8 mouse cellular contexts compared by ENCODE assay signal in the genomic region with DNA sequence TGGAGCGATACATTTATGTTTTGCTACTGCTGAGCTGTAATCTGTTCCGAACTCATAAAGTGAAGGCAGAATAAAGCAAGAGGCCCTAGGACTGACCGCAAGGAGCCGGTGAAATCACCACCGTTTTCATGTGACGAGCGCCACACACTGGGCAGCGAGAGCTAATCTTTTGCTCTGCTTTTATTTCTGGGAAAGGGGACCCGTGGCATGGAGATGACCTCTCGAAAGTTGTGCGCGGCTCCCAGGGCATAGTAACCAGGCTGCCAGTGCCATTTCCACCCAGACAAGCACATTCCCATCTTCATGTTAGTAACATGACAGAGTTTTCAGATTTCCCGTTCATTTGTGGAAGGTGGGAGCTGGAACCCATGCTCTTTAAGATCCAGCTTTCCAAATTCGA. TPM values are rescaled to one million over a fixed set of nuclear protein-coding genes. Genes with fewer than 3 reads are reported as not detected.
DNase-seq lines count a peak whose midpoint lies in the region; ATAC-seq and TF ChIP-seq lines count a peak whose summit lies in the region.

No protein-coding gene starts in this region.

- no peak overlapping the region for H3K4me3 ChIP-seq in ES-Bruce4 (ENCODE audit: low read depth, low read length)
- H3K4me3 ChIP-seq in bone marrow, adult 2 months (replicated peaks; ENCODE audit: control insufficient read depth, low read depth, low read length): no peak overlapping the region
- peak overlapping the region; percentile 23 for H3K4me3 ChIP-seq in embryonic facial prominence, embryonic 13.5 days
- peak overlapping the region; percentile 29 for H3K4me3 ChIP-seq in heart, embryonic 12.5 days
- H3K4me3 ChIP-seq in kidney, embryonic 15.5 days (replicated peaks): peak overlapping the region; percentile 24
- peak overlapping the region; percentile 15; the same call in 1 of the 2 replicates for H3K4me3 ChIP-seq in lung, embryonic 14.5 days (ENCODE audit: low read depth, low read length)
- 0 out of 2 replicates have a peak overlapping the region, but pooled peaks have one; percentile 6 for H3K4me3 ChIP-seq in neural tube, embryonic 13.5 days

- no peaks in the 10 kb centered on the region for H3K27me3 ChIP-seq in ES-Bruce4 (ENCODE audit: control insufficient read depth, insufficient read depth, low read length, poor library complexity, severe bottlenecking)
- no peaks in the 10 kb centered on the region; the same call in 1 of the 2 replicates for H3K27me3 ChIP-seq in embryonic facial prominence, embryonic 13.5 days
- no peaks in the 10 kb centered on the region; the same call in 1 of the 2 replicates for H3K27me3 ChIP-seq in heart, embryonic 12.5 days (replicated peaks)
- H3K27me3 ChIP-seq in kidney, embryonic 15.5 days: 0 out of 2 replicates have a peak, but pooled peaks cover 3% of the 10 kb centered on the region
- no peaks in the 10 kb centered on the region for H3K27me3 ChIP-seq in lung, embryonic 14.5 days (ENCODE audit: insufficient read depth, low read length)
- 0 out of 2 replicates have a peak, but pooled peaks cover 3% of the 10 kb centered on the region for H3K27me3 ChIP-seq in neural tube, embryonic 13.5 days

- no peak for TF ChIP-seq EP300 in ES-Bruce4 (IDR thresholded peaks at IDR 0.05; ENCODE audit: insufficient read depth, low read depth, low read length)

- no peaks in the 10 kb centered on the region for H3K9me3 ChIP-seq in ES-Bruce4 (replicated peaks; ENCODE audit: control insufficient read depth, insufficient read depth, low read length, poor library complexity, severe bottlenecking)
- no peaks in the 10 kb centered on the region for H3K9me3 ChIP-seq in embryonic facial prominence, embryonic 13.5 days
- no peaks in the 10 kb centered on the region for H3K9me3 ChIP-seq in heart, embryonic 12.5 days (replicated peaks)
- no peaks in the 10 kb centered on the region for H3K9me3 ChIP-seq in kidney, embryonic 15.5 days (replicated peaks)
- no peaks in the 10 kb centered on the region for H3K9me3 ChIP-seq in lung, embryonic 14.5 days (ENCODE audit: low read depth, low read length)
- no peaks in the 10 kb centered on the region for H3K9me3 ChIP-seq in neural tube, embryonic 13.5 days

- peaks cover 5% of the 10 kb centered on the region for H3K4me1 ChIP-seq in ES-Bruce4 (ENCODE audit: control insufficient read depth, insufficient read depth, low read length)
- no peaks in the 10 kb centered on the region for H3K4me1 ChIP-seq in bone marrow, adult 2 months (ENCODE audit: control insufficient read depth, insufficient read depth, low read length)
- H3K4me1 ChIP-seq in embryonic facial prominence, embryonic 13.5 days: peaks cover 29% of the 10 kb centered on the region
- peaks cover 28% of the 10 kb centered on the region for H3K4me1 ChIP-seq in heart, embryonic 12.5 days (replicated peaks)
- peaks cover 35% of the 10 kb centered on the region for H3K4me1 ChIP-seq in kidney, embryonic 15.5 days
- H3K4me1 ChIP-seq in lung, embryonic 14.5 days (ENCODE audit: insufficient read depth): peaks cover 12% of the 10 kb centered on the region
- peaks cover 27% of the 10 kb centered on the region for H3K4me1 ChIP-seq in neural tube, embryonic 13.5 days (replicated peaks)

- no peaks in the 10 kb centered on the region for H3K36me3 ChIP-seq in ES-Bruce4 (ENCODE audit: control insufficient read depth, insufficient read depth, low read length, poor library complexity, severe bottlenecking)
- H3K36me3 ChIP-seq in embryonic facial prominence, embryonic 13.5 days: no peaks in the 10 kb centered on the region
- no peaks in the 10 kb centered on the region for H3K36me3 ChIP-seq in heart, embryonic 12.5 days
- no peaks in the 10 kb centered on the region for H3K36me3 ChIP-seq in kidney, embryonic 15.5 days
- H3K36me3 ChIP-seq in lung, embryonic 14.5 days (ENCODE audit: insufficient read depth): no peaks in the 10 kb centered on the region
- H3K36me3 ChIP-seq in neural tube, embryonic 13.5 days: no peaks in the 10 kb centered on the region

- ATAC-seq in embryonic facial prominence, embryonic 13.5 days (ENCODE audit: insufficient number of reproducible peaks, insufficient read depth, low FRiP score, low TSS enrichment, low read depth): no peak; the same call in 1 of the 2 replicates
- peak; percentile 63 for ATAC-seq in heart, embryonic 12.5 days (ENCODE audit: insufficient number of reproducible peaks, low FRiP score)
- ATAC-seq in kidney, embryonic 15.5 days (replicated peaks; ENCODE audit: low FRiP score): 0 out of 2 replicates have a peak, but pooled peaks have one; percentile 54
- peak; percentile 62 for ATAC-seq in lung, embryonic 14.5 days (ENCODE audit: insufficient read depth)
- ATAC-seq in neural tube, embryonic 13.5 days (ENCODE audit: low read depth): peak; percentile 21; the same call in 1 of the 2 replicates

- H3K9ac ChIP-seq in ES-Bruce4 (ENCODE audit: low read depth, poor library complexity, severe bottlenecking): 0 out of 2 replicates have a peak overlapping the region, but pooled peaks have one; percentile 5
- 0 out of 2 replicates have a peak overlapping the region, but pooled peaks have one; percentile 32 for H3K9ac ChIP-seq in embryonic facial prominence, embryonic 13.5 days
- H3K9ac ChIP-seq in heart, embryonic 12.5 days: peak overlapping the region; percentile 60
- H3K9ac ChIP-seq in kidney, embryonic 15.5 days: no peak overlapping the region
- H3K9ac ChIP-seq in lung, embryonic 14.5 days: no peak overlapping the region
- H3K9ac ChIP-seq in neural tube, embryonic 13.5 days: peak overlapping the region; percentile 34; the same call in 1 of the 2 replicates

- TF ChIP-seq POLR2A in ES-Bruce4 (IDR thresholded peaks at IDR 0.05; ENCODE audit: insufficient read depth, low read length): no peak
- no peak for TF ChIP-seq POLR2A in bone marrow, adult 2 months (IDR thresholded peaks at IDR 0.05; ENCODE audit: borderline replicate concordance, control insufficient read depth, low read depth, low read length)

- no peak overlapping the region for H3K27ac ChIP-seq in ES-Bruce4 (ENCODE audit: insufficient read depth, low read length)
- H3K27ac ChIP-seq in bone marrow, adult 2 months (ENCODE audit: control insufficient read depth, insufficient read depth, low read depth, low read length, poor library complexity): no peak overlapping the region
- no peak overlapping the region for H3K27ac ChIP-seq in embryonic facial prominence, embryonic 13.5 days
- peak overlapping the region; percentile 54; the same call in 1 of the 2 replicates for H3K27ac ChIP-seq in heart, embryonic 12.5 days (ENCODE audit: poor library complexity, severe bottlenecking)
- peak overlapping the region; percentile 15; the same call in 1 of the 2 replicates for H3K27ac ChIP-seq in kidney, embryonic 15.5 days
- H3K27ac ChIP-seq in lung, embryonic 14.5 days (ENCODE audit: low read depth): peak overlapping the region; percentile 74
- H3K27ac ChIP-seq in neural tube, embryonic 13.5 days (replicated peaks): 0 out of 2 replicates have a peak overlapping the region, but pooled peaks have one; percentile 14

- WGBS in bone marrow, adult 2 months: 9% methylated on average over 14 of the region's 14 CpGs
- WGBS in embryonic facial prominence, embryonic 13.5 days: 16% methylated on average over 14 of the region's 14 CpGs
- WGBS in heart, embryonic 12.5 days: 9% methylated on average over 14 of the region's 14 CpGs
- WGBS in kidney, embryonic 15.5 days: 9% methylated on average over 14 of the region's 14 CpGs
- WGBS in lung, embryonic 14.5 days: 11% methylated on average over 14 of the region's 14 CpGs
- WGBS in neural tube, embryonic 13.5 days: 15% methylated on average over 14 of the region's 14 CpGs

- peak; percentile 85 for DNase-seq in lung, embryonic 14.5 days
- peak; percentile 53 for DNase-seq in thymus, postnatal 4 days

- peak overlapping the region; percentile 55 for H3K4me2 ChIP-seq in embryonic facial prominence, embryonic 13.5 days
- peak overlapping the region; percentile 69 for H3K4me2 ChIP-seq in heart, embryonic 12.5 days
- peak overlapping the region; percentile 58 for H3K4me2 ChIP-seq in kidney, embryonic 15.5 days
- peak overlapping the region; percentile 62 for H3K4me2 ChIP-seq in lung, embryonic 14.5 days
- peak overlapping the region; percentile 42 for H3K4me2 ChIP-seq in neural tube, embryonic 13.5 days

- TF ChIP-seq CTCF in ES-Bruce4 (IDR thresholded peaks at IDR 0.05; ENCODE audit: low read depth, low read length): peak; percentile 74
- peak; percentile 49; the same call in 1 of the 2 replicates for TF ChIP-seq CTCF in bone marrow, adult 2 months (IDR thresholded peaks at IDR 0.05; ENCODE audit: control insufficient read depth, insufficient read depth, low read length)
- TF ChIP-seq CTCF in lung, embryonic 14.5 days (IDR thresholded peaks at IDR 0.05; ENCODE audit: low read depth): peak; percentile 69

RNA-seq across cellular contexts. Expression of a gene that starts 13.5 kb away (rescaled TPM):
- not detected in 2 replicates for polyA plus RNA-seq in ES-Bruce4 (2011; ENCODE audit: insufficient read depth, insufficient read length, low read depth, missing spikeins)
- not detected in 2 replicates for polyA plus RNA-seq in bone marrow, adult 2 months (2011; ENCODE audit: insufficient read depth, insufficient read length, low replicate concordance, missing spikeins)
- polyA plus RNA-seq in embryonic facial prominence, embryonic 13.5 days (2015; fragmentation: Nextera tagmentation; extraction: Ambion mirVana): 0.31 TPM in 1 of 2 replicates, not detected in the other
- 0.72 and 1.5 TPM in 2 replicates for polyA plus RNA-seq in heart, embryonic 12.5 days (2016; fragmentation: Nextera tagmentation; extraction: Ambion mirVana)
- polyA plus RNA-seq in kidney, embryonic 15.5 days (2015; fragmentation: Nextera tagmentation; extraction: Ambion mirVana): 0.47 and 0.98 TPM in 2 replicates
- 0.14 and 0.33 TPM in 2 replicates for polyA plus RNA-seq in lung, embryonic 14.5 days (2014; fragmentation: Nextera tagmentation; extraction: Ambion mirVana)
- 0.65 and 1.1 TPM in 2 replicates for polyA plus RNA-seq in neural tube, embryonic 13.5 days (2015; fragmentation: Nextera tagmentation; extraction: Ambion mirVana)

RNA-seq across cellular contexts. Expression of a gene that starts 17.3 kb away (rescaled TPM):
- 2.6 and 3.3 TPM in 2 replicates for polyA plus RNA-seq in ES-Bruce4 (2011; ENCODE audit: insufficient read depth, insufficient read length, low read depth, missing spikeins)
- polyA plus RNA-seq in bone marrow, adult 2 months (2011; ENCODE audit: insufficient read depth, insufficient read length, low replicate concordance, missing spikeins): 0.52 and 0.57 TPM in 2 replicates
- 8.3 and 8.4 TPM in 2 replicates for polyA plus RNA-seq in embryonic facial prominence, embryonic 13.5 days (2015; fragmentation: Nextera tagmentation; extraction: Ambion mirVana)
- polyA plus RNA-seq in heart, embryonic 12.5 days (2016; fragmentation: Nextera tagmentation; extraction: Ambion mirVana): 6.1 and 6.7 TPM in 2 replicates
- polyA plus RNA-seq in kidney, embryonic 15.5 days (2015; fragmentation: Nextera tagmentation; extraction: Ambion mirVana): 8.2 and 9.2 TPM in 2 replicates
- 9.0 and 9.4 TPM in 2 replicates for polyA plus RNA-seq in lung, embryonic 14.5 days (2014; fragmentation: Nextera tagmentation; extraction: Ambion mirVana)
- 7.9 TPM in 2 replicates for polyA plus RNA-seq in neural tube, embryonic 13.5 days (2015; fragmentation: Nextera tagmentation; extraction: Ambion mirVana)

RNA-seq across cellular contexts. Expression of a gene that starts 26.1 kb away (rescaled TPM):
- 0.87 and 1.2 TPM in 2 replicates for polyA plus RNA-seq in ES-Bruce4 (2011; ENCODE audit: insufficient read depth, insufficient read length, low read depth, missing spikeins)
- polyA plus RNA-seq in bone marrow, adult 2 months (2011; ENCODE audit: insufficient read depth, insufficient read length, low replicate concordance, missing spikeins): 1.1 and 1.4 TPM in 2 replicates
- polyA plus RNA-seq in embryonic facial prominence, embryonic 13.5 days (2015; fragmentation: Nextera tagmentation; extraction: Ambion mirVana): 8.7 and 10.5 TPM in 2 replicates
- 9.7 and 10.7 TPM in 2 replicates for polyA plus RNA-seq in heart, embryonic 12.5 days (2016; fragmentation: Nextera tagmentation; extraction: Ambion mirVana)
- 11.8 and 12.3 TPM in 2 replicates for polyA plus RNA-seq in kidney, embryonic 15.5 days (2015; fragmentation: Nextera tagmentation; extraction: Ambion mirVana)
- polyA plus RNA-seq in lung, embryonic 14.5 days (2014; fragmentation: Nextera tagmentation; extraction: Ambion mirVana): 10.1 and 13.1 TPM in 2 replicates
- polyA plus RNA-seq in neural tube, embryonic 13.5 days (2015; fragmentation: Nextera tagmentation; extraction: Ambion mirVana): 16.0 and 16.6 TPM in 2 replicates

Comparison
In these comparisons a context has a peak if more than half of its experiments do, and no peak if none do; other contexts are left out.
1. H3K27ac ChIP-seq: peak in heart, embryonic 12.5 days (single experiment), kidney, embryonic 15.5 days (single experiment), lung, embryonic 14.5 days (single experiment) and neural tube, embryonic 13.5 days (single experiment); none in ES-Bruce4 (single experiment), bone marrow, adult 2 months (single experiment) and embryonic facial prominence, embryonic 13.5 days (single experiment).
2. H3K4me3 ChIP-seq: peak in embryonic facial prominence, embryonic 13.5 days (single experiment), heart, embryonic 12.5 days (single experiment), kidney, embryonic 15.5 days (single experiment), lung, embryonic 14.5 days (single experiment) and neural tube, embryonic 13.5 days (single experiment); none in ES-Bruce4 (single experiment) and bone marrow, adult 2 months (single experiment).
3. H3K9ac ChIP-seq: peak in ES-Bruce4 (single experiment), embryonic facial prominence, embryonic 13.5 days (single experiment), heart, embryonic 12.5 days (single experiment) and neural tube, embryonic 13.5 days (single experiment); none in kidney, embryonic 15.5 days (single experiment) and lung, embryonic 14.5 days (single experiment).
4. Peak in every context shown above with its lines, with median percentiles within 50 percentile points of each other: CTCF ChIP-seq and H3K4me2 ChIP-seq.